Comparison of ENCODE assay signal across 8 mouse cellular contexts in the genomic region with DNA sequence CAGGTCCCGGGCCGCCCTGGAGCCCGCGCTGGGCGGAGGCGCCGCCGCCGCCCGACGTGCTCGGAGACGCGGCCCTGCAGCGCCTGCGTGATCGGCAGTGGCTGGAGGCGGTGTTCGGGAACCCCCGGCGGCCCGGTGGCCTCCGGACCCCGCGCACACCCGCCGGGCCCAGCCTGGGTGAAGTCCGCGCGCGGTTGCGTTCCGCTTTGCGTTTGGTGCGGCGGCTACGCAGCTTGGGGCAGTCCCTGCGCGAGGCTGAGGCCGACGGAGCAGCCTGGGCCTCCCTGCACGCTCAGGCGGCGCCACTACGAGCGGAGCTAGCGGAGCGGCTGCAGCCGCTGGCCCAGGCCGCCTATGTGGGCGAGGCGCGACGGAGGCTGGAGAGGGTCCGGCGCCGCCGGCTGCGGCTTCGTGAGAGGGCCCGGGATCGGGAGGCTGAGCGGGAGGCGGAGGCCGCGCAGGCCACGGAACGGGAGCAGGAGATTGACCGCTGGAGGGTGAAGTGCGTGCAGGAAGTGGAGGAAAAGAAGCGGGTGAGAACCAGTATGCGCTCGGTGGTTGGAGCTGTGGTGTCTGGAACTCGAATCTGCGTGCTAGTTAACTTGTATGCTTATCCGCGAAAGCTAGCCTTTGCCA. TPM values are rescaled to one million over a fixed set of nuclear protein-coding genes. Genes with fewer than 3 reads are reported as not detected.
DNase-seq lines count a peak whose midpoint lies in the region; ATAC-seq and TF ChIP-seq lines count a peak whose summit lies in the region.

No protein-coding gene starts in this region.

- peak overlapping the region; percentile 99 for H3K9ac ChIP-seq in embryonic facial prominence, embryonic 12.5 days
- H3K9ac ChIP-seq in heart, embryonic 13.5 days: peak overlapping the region; percentile 96
- H3K9ac ChIP-seq in kidney, embryonic 16.5 days (replicated peaks; ENCODE audit: low read length): peak overlapping the region; percentile 97
- peak overlapping the region; percentile 84 for H3K9ac ChIP-seq in liver, embryonic 14.5 days (replicated peaks)
- peak overlapping the region; percentile 95 for H3K9ac ChIP-seq in stomach, embryonic 14.5 days (replicated peaks; ENCODE audit: low read depth, low read length)

- DNase-seq in CD4-positive, CD25-positive, alpha-beta regulatory T cell, adult 2 months (ENCODE audit: low read depth, low spot score): peak; percentile 70
- DNase-seq in adrenal gland, postnatal 36 days: peak; percentile 51 to 65
- peak; percentile 24 to 37 (median 30) for DNase-seq in liver, embryonic 14.5 days (ENCODE audit: low read depth in 3 of 3, low spot score in 3 of 3)
- peak; percentile 48 to 49 for DNase-seq in natural killer cell, adult 2 months (ENCODE audit: low spot score in 2 of 2)

- H3K4me2 ChIP-seq in embryonic facial prominence, embryonic 12.5 days (replicated peaks): peak overlapping the region; percentile 89
- H3K4me2 ChIP-seq in heart, embryonic 13.5 days: peak overlapping the region; percentile 87
- H3K4me2 ChIP-seq in kidney, embryonic 16.5 days (replicated peaks; ENCODE audit: low read depth, low read length): peak overlapping the region; percentile 93
- peak overlapping the region; percentile 96 for H3K4me2 ChIP-seq in liver, embryonic 14.5 days (ENCODE audit: low read depth)
- peak overlapping the region; percentile 72 for H3K4me2 ChIP-seq in stomach, embryonic 14.5 days (replicated peaks; ENCODE audit: low read depth, low read length)

- peak; percentile 79 for ATAC-seq in embryonic facial prominence, embryonic 12.5 days (ENCODE audit: insufficient number of reproducible peaks, insufficient read depth, low FRiP score, low TSS enrichment)
- ATAC-seq in heart, embryonic 13.5 days (ENCODE audit: extremely low read depth, insufficient number of reproducible peaks, low FRiP score, low TSS enrichment): peak; percentile 53; the same call in 1 of the 2 replicates
- ATAC-seq in kidney, embryonic 16.5 days (ENCODE audit: low FRiP score, low TSS enrichment): peak; percentile 79
- peak; percentile 86 for ATAC-seq in liver, embryonic 14.5 days (ENCODE audit: insufficient read depth)
- ATAC-seq in stomach, embryonic 14.5 days (ENCODE audit: insufficient number of reproducible peaks, insufficient read depth, low FRiP score, low read depth): peak; percentile 70

- no peak for TF ChIP-seq CTCF in liver, embryonic 14.5 days (IDR thresholded peaks at IDR 0.05; ENCODE audit: low read depth)

- no peaks in the 10 kb centered on the region for H3K36me3 ChIP-seq in embryonic facial prominence, embryonic 12.5 days
- H3K36me3 ChIP-seq in heart, embryonic 13.5 days: no peaks in the 10 kb centered on the region
- no peaks in the 10 kb centered on the region for H3K36me3 ChIP-seq in kidney, embryonic 16.5 days (ENCODE audit: insufficient read depth, low read length)
- no peaks in the 10 kb centered on the region for H3K36me3 ChIP-seq in liver, embryonic 14.5 days (replicated peaks; ENCODE audit: control insufficient read depth, insufficient read depth, low read depth)
- H3K36me3 ChIP-seq in stomach, embryonic 14.5 days (ENCODE audit: control insufficient read depth, insufficient read depth, low read length): no peaks in the 10 kb centered on the region

- H3K4me3 ChIP-seq in embryonic facial prominence, embryonic 12.5 days: peak overlapping the region; percentile 100
- H3K4me3 ChIP-seq in heart, embryonic 13.5 days: peak overlapping the region; percentile 99
- H3K4me3 ChIP-seq in kidney, embryonic 16.5 days (ENCODE audit: low read length): peak overlapping the region; percentile 99
- H3K4me3 ChIP-seq in liver, embryonic 14.5 days (ENCODE audit: insufficient read depth in 1 of 2, low read depth in 2 of 2, low read length in 2 of 2): peak overlapping the region; percentile 77 to 81
- H3K4me3 ChIP-seq in stomach, embryonic 14.5 days (ENCODE audit: low read depth, low read length): peak overlapping the region; percentile 99

- H3K4me1 ChIP-seq in embryonic facial prominence, embryonic 12.5 days: peaks cover 12% of the 10 kb centered on the region
- H3K4me1 ChIP-seq in heart, embryonic 13.5 days: peaks cover 35% of the 10 kb centered on the region
- H3K4me1 ChIP-seq in kidney, embryonic 16.5 days (ENCODE audit: insufficient read depth, low read length): peaks cover 21% of the 10 kb centered on the region
- peaks cover 9 to 10% of the 10 kb centered on the region in 2 experiments for H3K4me1 ChIP-seq in liver, embryonic 14.5 days (replicated peaks; ENCODE audit: control insufficient read depth in 2 of 2, insufficient read depth in 2 of 2, low read length in 1 of 2)
- H3K4me1 ChIP-seq in stomach, embryonic 14.5 days (ENCODE audit: control insufficient read depth, insufficient read depth, low read length): peaks cover 10% of the 10 kb centered on the region

- no peak for TF ChIP-seq EP300 in liver, embryonic 14.5 days (IDR thresholded peaks at IDR 0.05; ENCODE audit: low read depth)

- peak overlapping the region; percentile 93 for H3K27ac ChIP-seq in embryonic facial prominence, embryonic 12.5 days
- H3K27ac ChIP-seq in heart, embryonic 13.5 days (replicated peaks): peak overlapping the region; percentile 97
- peak overlapping the region; percentile 96 for H3K27ac ChIP-seq in kidney, embryonic 16.5 days (ENCODE audit: low read length)
- peak overlapping the region; percentile 83 for H3K27ac ChIP-seq in liver, embryonic 14.5 days
- peak overlapping the region; percentile 97 for H3K27ac ChIP-seq in stomach, embryonic 14.5 days (ENCODE audit: low read length)

- no peaks in the 10 kb centered on the region for H3K27me3 ChIP-seq in embryonic facial prominence, embryonic 12.5 days
- H3K27me3 ChIP-seq in heart, embryonic 13.5 days (replicated peaks): 0 out of 2 replicates have a peak, but pooled peaks cover 3% of the 10 kb centered on the region
- no peaks in the 10 kb centered on the region for H3K27me3 ChIP-seq in kidney, embryonic 16.5 days (ENCODE audit: insufficient read depth, low read length)
- no peaks in the 10 kb centered on the region for H3K27me3 ChIP-seq in liver, embryonic 14.5 days (ENCODE audit: control insufficient read depth, insufficient read depth, low read length)
- H3K27me3 ChIP-seq in stomach, embryonic 14.5 days (ENCODE audit: control insufficient read depth, insufficient read depth, low read length): no peaks in the 10 kb centered on the region

- under 1% methylated on average over 77 of the region's 77 CpGs for WGBS in embryonic facial prominence, embryonic 12.5 days
- WGBS in heart, embryonic 13.5 days: under 1% methylated on average over 72 of the region's 77 CpGs
- WGBS in kidney, embryonic 16.5 days: under 1% methylated on average over 62 of the region's 77 CpGs
- under 1% methylated on average over 77 of the region's 77 CpGs for WGBS in liver, embryonic 14.5 days (ENCODE audit: insufficient replicate concordance)
- under 1% methylated on average over 76 of the region's 77 CpGs for WGBS in stomach, embryonic 14.5 days

- H3K9me3 ChIP-seq in embryonic facial prominence, embryonic 12.5 days: peaks cover 4% of the 10 kb centered on the region; the same call in 1 of the 2 replicates
- peaks cover 6% of the 10 kb centered on the region for H3K9me3 ChIP-seq in heart, embryonic 13.5 days
- peaks cover 10% of the 10 kb centered on the region for H3K9me3 ChIP-seq in kidney, embryonic 16.5 days (ENCODE audit: low read length)
- no peaks in the 10 kb centered on the region for H3K9me3 ChIP-seq in liver, embryonic 14.5 days (ENCODE audit: control insufficient read depth, low read length)
- peaks cover 5% of the 10 kb centered on the region; the same call in 1 of the 2 replicates for H3K9me3 ChIP-seq in stomach, embryonic 14.5 days (ENCODE audit: control insufficient read depth, low read depth, low read length)

RNA-seq across cellular contexts. Expression of gene Pdcd7, which starts 0.7 kb away (rescaled TPM):
- 10 to 100 TPM; 17.8 to 18.6 TPM for total RNA-seq in adrenal gland, postnatal 36 days (2021)
- polyA plus RNA-seq in embryonic facial prominence, embryonic 12.5 days (2016; fragmentation: Nextera tagmentation; extraction: Ambion mirVana): 17.1 and 17.8 TPM in 2 replicates
- polyA plus RNA-seq in heart, embryonic 13.5 days (2015; fragmentation: Nextera tagmentation; extraction: Ambion mirVana): 5.3 and 5.9 TPM in 2 replicates
- polyA plus RNA-seq in kidney, embryonic 16.5 days (2015; fragmentation: Nextera tagmentation; extraction: Ambion mirVana): 4.9 and 6.1 TPM in 2 replicates
- polyA plus RNA-seq in liver, embryonic 14.5 days (2012; rRNA removed): 3.2 and 4.8 TPM in 2 replicates
- 4.9 and 5.7 TPM in 2 replicates for polyA plus RNA-seq in liver, embryonic 14.5 days (2014; fragmentation: Nextera tagmentation; extraction: Ambion mirVana)
- 10.5 and 10.8 TPM in 2 replicates for polyA plus RNA-seq in stomach, embryonic 14.5 days (2014; fragmentation: Nextera tagmentation; extraction: Ambion mirVana)

RNA-seq across cellular contexts. Expression of gene Ubap1l, which starts 14.2 kb away (rescaled TPM):
- total RNA-seq in adrenal gland, postnatal 36 days (2021): 1 to 10 TPM in 1 of 2 experiments, under 1 TPM in 1; 0.60 to 1.0 TPM
- 0.31 and 0.38 TPM in 2 replicates for polyA plus RNA-seq in embryonic facial prominence, embryonic 12.5 days (2016; fragmentation: Nextera tagmentation; extraction: Ambion mirVana)
- polyA plus RNA-seq in heart, embryonic 13.5 days (2015; fragmentation: Nextera tagmentation; extraction: Ambion mirVana): 0.34 TPM in 1 of 2 replicates, not detected in the other
- 0.17 and 0.19 TPM in 2 replicates for polyA plus RNA-seq in kidney, embryonic 16.5 days (2015; fragmentation: Nextera tagmentation; extraction: Ambion mirVana)
- 0.13 and 0.14 TPM in 2 replicates for polyA plus RNA-seq in liver, embryonic 14.5 days (2012; rRNA removed)
- polyA plus RNA-seq in liver, embryonic 14.5 days (2014; fragmentation: Nextera tagmentation; extraction: Ambion mirVana): 0.10 TPM in 1 of 2 replicates, not detected in the other
- 0.77 and 0.81 TPM in 2 replicates for polyA plus RNA-seq in stomach, embryonic 14.5 days (2014; fragmentation: Nextera tagmentation; extraction: Ambion mirVana)

RNA-seq across cellular contexts. Expression of gene Kbtbd13, which starts 44.9 kb away (rescaled TPM):
- under 1 TPM; 0.10 to 0.26 TPM for total RNA-seq in adrenal gland, postnatal 36 days (2021)
- 1.4 and 1.6 TPM in 2 replicates for polyA plus RNA-seq in embryonic facial prominence, embryonic 12.5 days (2016; fragmentation: Nextera tagmentation; extraction: Ambion mirVana)
- 1.7 and 2.3 TPM in 2 replicates for polyA plus RNA-seq in heart, embryonic 13.5 days (2015; fragmentation: Nextera tagmentation; extraction: Ambion mirVana)
- polyA plus RNA-seq in kidney, embryonic 16.5 days (2015; fragmentation: Nextera tagmentation; extraction: Ambion mirVana): 2.2 and 2.6 TPM in 2 replicates
- polyA plus RNA-seq in liver, embryonic 14.5 days (2012; rRNA removed): 0.04 and 0.05 TPM in 2 replicates
- 0.08 and 0.10 TPM in 2 replicates for polyA plus RNA-seq in liver, embryonic 14.5 days (2014; fragmentation: Nextera tagmentation; extraction: Ambion mirVana)
- 0.38 and 0.43 TPM in 2 replicates for polyA plus RNA-seq in stomach, embryonic 14.5 days (2014; fragmentation: Nextera tagmentation; extraction: Ambion mirVana)

RNA-seq across cellular contexts. Expression of gene Rasl12, which starts 51.7 kb away (rescaled TPM):
- 10 to 100 TPM; 11.9 to 12.7 TPM for total RNA-seq in adrenal gland, postnatal 36 days (2021)
- 11.7 and 11.9 TPM in 2 replicates for polyA plus RNA-seq in embryonic facial prominence, embryonic 12.5 days (2016; fragmentation: Nextera tagmentation; extraction: Ambion mirVana)
- polyA plus RNA-seq in heart, embryonic 13.5 days (2015; fragmentation: Nextera tagmentation; extraction: Ambion mirVana): 5.0 and 5.2 TPM in 2 replicates
- 15.0 and 18.0 TPM in 2 replicates for polyA plus RNA-seq in kidney, embryonic 16.5 days (2015; fragmentation: Nextera tagmentation; extraction: Ambion mirVana)
- polyA plus RNA-seq in liver, embryonic 14.5 days (2012; rRNA removed): 0.11 and 0.12 TPM in 2 replicates
- 0.04 TPM in 1 of 2 replicates, not detected in the other for polyA plus RNA-seq in liver, embryonic 14.5 days (2014; fragmentation: Nextera tagmentation; extraction: Ambion mirVana)
- 5.2 and 7.0 TPM in 2 replicates for polyA plus RNA-seq in stomach, embryonic 14.5 days (2014; fragmentation: Nextera tagmentation; extraction: Ambion mirVana)

RNA-seq across cellular contexts. Expression of gene Clpx, which starts 52.5 kb away (rescaled TPM):
- total RNA-seq in adrenal gland, postnatal 36 days (2021): 10 to 100 TPM; 65.6 to 75.8 TPM
- polyA plus RNA-seq in embryonic facial prominence, embryonic 12.5 days (2016; fragmentation: Nextera tagmentation; extraction: Ambion mirVana): 56.5 and 59.1 TPM in 2 replicates
- 40.4 and 41.3 TPM in 2 replicates for polyA plus RNA-seq in heart, embryonic 13.5 days (2015; fragmentation: Nextera tagmentation; extraction: Ambion mirVana)
- 54.5 and 56.7 TPM in 2 replicates for polyA plus RNA-seq in kidney, embryonic 16.5 days (2015; fragmentation: Nextera tagmentation; extraction: Ambion mirVana)
- 5.6 and 10.3 TPM in 2 replicates for polyA plus RNA-seq in liver, embryonic 14.5 days (2012; rRNA removed)
- polyA plus RNA-seq in liver, embryonic 14.5 days (2014; fragmentation: Nextera tagmentation; extraction: Ambion mirVana): 29.5 and 32.5 TPM in 2 replicates
- 50.7 and 56.7 TPM in 2 replicates for polyA plus RNA-seq in stomach, embryonic 14.5 days (2014; fragmentation: Nextera tagmentation; extraction: Ambion mirVana)

Comparison
In these comparisons a context has a peak if more than half of its experiments do, and no peak if none do; other contexts are left out.
1. Peak in every context shown above with its lines: DNase-seq, ATAC-seq, H3K4me3 ChIP-seq and H3K27ac ChIP-seq.